Mouse (Mus musculus): Measurements from ENCODE around the gene Mindy4.

DNA sequence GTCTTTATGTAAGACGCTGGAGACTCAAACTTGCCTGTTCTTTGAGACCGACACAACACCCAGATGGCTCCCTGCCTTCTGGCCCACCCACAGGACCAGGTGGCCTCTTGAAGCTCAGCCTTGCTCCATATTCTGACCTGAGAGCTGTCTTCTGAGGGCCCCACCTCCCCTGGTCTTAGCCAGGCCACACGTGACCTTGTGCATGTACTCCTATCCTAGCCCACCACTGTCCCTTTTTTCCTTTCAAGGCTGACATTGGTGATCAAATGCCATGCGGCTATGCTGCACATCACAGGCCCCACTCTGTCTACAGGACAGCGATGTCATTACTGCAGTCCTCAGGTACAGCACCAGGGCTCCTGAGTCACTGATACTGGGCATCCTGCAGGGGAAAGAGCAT, 30.1 kb downstream of the Mindy4 start:
- no peak for TF ChIP-seq CTCF (conservative IDR thresholded peaks at IDR 0.05 in 1 of 2, IDR thresholded peaks at IDR 0.05 in 1 of 2; ENCODE audit: low read depth in 2 of 2, low read length in 2 of 2)
- TF ChIP-seq HCFC1 (IDR thresholded peaks at IDR 0.05; ENCODE audit: low read depth, low read length): no peak
- TF ChIP-seq NRF1 (IDR thresholded peaks at IDR 0.05; ENCODE audit: low read depth, low read length): no peak
- no peak for TF ChIP-seq ETS1 (conservative IDR thresholded peaks at IDR 0.05; ENCODE audit: low read depth, low read length)
- TF ChIP-seq IRF4 (IDR thresholded peaks at IDR 0.05; ENCODE audit: low read depth, low read length): no peak
- TF ChIP-seq ZNF384 (IDR thresholded peaks at IDR 0.05; ENCODE audit: low read depth, low read length): no peak
- TF ChIP-seq POLR2A (IDR thresholded peaks at IDR 0.05; ENCODE audit: low read depth, low read length): no peak
